Mouse (Mus musculus) erythroblast, embryonic 14.5 days (primary cell): Measurements from ENCODE around the gene Phc1.

Experiments used
- GATA1 ChIP-seq: IDR thresholded peaks from 2 replicates; pipeline ENCODE4 v1.6.1; 2012; ENCODE audit warnings: low read length, inconsistent platforms, mixed read lengths
- TAL1 ChIP-seq: IDR thresholded peaks from 3 replicates; pipeline ENCODE4 v1.6.1; 2012; ENCODE audit warnings: low read length, inconsistent platforms, mixed read lengths

DNA sequence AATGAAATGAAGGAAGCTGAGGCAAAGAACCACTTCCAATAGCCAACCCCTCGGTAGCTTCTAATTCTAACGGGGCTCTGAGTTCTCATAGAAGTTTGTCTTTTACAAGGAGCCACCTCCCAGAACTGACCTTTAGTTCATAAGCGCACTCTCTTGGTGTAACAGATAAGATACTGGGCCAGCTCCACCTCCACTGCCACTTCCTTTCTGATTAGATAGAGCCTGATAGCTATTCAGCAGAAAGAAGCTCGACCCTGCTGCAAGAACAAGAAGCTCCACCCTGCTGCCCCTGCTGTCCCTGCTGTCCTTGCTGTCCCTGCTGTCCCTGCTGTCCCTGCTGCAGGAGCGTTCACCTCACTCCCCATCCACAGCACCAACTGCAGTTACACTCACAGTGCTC, 65.8 kb downstream of the Phc1 start:
- TF ChIP-seq TAL1, result no peak
- TF ChIP-seq GATA1, result no peak
